Mouse (Mus musculus): Measurements from ENCODE around the gene Cd4.
"Not testable (repeated sequence)": the region's sequence is repeated elsewhere in the genome, so short reads cannot be mapped to it uniquely, and the experiment has no call there.

The Cd4 gene

DNA sequence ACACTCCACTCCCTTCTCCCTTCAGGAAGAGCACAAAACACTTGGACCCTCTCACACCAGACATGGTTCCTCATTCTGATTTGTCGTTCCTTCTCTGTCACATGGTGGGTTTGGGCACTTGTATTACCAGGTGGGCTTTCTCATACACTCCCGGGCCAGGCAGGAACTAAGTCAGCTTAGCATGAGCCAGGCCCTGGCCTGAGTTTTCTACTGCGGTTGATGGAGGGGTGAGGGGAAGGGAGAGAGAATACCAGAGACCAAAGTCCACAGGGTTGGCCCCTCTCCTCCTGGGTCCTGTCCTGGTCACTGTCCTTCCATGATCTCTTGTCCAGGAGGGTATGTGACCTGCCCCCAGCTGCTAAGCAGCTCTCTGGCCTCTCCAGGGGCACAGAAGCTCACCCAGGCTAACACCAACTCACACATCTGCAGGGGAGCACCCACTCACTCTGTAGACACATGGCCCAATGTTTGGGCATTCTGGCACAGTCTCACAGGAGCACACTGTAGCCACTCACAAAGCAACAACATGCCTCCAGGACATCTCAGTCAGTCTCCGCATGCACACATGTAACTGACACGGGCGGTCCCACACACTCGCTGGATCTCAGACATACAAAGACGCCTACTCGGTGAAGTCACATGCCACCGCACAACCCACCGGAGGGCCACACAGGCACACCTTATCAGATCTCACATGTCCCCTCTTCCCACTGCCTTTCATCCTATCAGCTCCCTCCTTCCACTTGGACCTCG is 28.1 kb upstream of the Cd4 start:
- ATAC-seq (ENCODE audit: insufficient number of reproducible peaks, low FRiP score, low TSS enrichment): no peak

DNA sequence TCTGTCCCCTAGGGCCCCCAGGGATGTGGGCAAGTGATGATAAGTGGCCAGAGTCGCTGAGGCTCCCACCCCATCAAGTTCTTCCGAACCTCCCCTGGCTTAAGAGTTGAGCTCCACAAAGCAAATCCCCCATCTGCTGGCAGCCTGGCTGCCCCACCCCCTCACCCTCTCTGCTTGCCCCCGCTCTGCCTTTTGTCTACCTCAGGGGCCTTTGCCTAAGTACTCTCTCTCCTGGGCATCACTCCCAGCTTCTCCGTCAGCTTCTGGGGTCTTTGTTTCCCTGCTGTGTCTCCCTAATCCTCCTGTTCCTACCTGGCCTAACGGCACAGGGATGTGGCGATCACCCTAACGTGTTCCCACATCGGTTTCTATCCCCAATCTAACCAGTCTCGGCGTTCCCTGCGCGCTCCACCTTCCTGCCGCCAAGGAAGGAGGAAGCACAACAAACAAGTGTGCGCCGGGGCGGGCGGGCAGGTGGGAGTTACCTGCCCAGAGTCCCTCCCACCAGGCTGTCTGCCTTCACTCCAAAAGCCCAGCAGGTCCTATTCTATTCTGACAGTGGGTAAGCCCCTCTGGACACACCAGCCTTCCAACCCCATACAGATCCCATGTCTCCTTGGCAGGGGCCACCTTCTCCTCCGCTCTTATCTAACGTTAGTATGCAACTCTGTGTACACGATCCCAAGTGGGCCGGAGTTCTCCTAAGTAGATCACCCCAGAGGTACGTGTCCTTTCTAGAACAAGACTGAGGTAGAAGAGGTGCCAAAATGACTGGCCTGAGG is 27.3 kb upstream of the Cd4 start:
- ATAC-seq (ENCODE audit: insufficient number of reproducible peaks, low FRiP score, low TSS enrichment): no peak

DNA sequence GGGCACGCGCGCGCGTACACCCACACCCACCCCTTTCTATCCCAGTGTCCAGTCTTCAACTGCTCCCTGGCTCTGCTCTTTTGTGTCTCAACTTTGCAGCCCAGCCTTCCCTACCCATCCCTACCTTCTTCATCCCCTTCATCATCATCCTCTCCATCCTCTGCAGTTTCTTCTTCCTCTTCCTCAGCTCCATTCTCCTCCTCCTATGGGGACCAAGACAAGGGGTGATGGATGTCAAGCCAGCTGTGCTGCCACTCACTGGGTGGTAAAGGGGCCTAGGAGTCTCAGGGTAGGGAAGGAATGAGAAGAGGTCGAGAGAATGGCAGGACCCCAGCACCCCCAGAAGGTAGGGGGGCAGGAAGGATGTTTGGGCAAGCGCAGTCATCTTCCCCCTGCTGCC is 26.5 kb upstream of the Cd4 start:
- ATAC-seq (ENCODE audit: insufficient number of reproducible peaks, low FRiP score, low TSS enrichment): no peak

DNA sequence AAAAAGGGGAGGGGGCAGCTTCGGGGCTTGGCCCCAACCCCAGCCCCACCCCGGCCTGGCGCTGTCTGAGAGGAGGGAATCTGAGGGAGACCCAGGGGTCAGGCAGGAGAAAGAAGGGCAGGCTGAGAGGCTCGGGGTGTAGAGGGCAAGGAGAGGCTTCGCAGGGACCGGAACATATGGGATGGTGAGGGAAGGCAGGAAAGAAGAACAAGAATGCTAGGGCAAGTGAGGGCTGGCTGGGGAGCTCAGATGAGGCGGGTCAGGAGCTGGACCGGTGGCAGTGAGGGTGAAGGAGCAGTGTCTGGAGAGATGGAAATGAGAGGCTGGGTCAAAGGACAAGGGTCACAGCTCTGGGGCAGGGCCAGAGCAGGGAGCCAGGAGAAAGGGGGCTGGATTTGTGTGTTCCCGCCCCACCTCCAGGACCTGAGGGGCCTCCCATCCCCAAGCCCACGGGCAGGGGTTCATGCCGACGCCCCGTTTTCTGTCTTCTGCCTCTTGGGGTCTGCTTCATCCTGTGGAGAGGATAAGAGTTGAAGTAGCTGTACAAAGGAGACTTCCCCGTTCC is 25.8 kb upstream of the Cd4 start:
- ATAC-seq (ENCODE audit: insufficient number of reproducible peaks, low FRiP score, low TSS enrichment): no peak

DNA sequence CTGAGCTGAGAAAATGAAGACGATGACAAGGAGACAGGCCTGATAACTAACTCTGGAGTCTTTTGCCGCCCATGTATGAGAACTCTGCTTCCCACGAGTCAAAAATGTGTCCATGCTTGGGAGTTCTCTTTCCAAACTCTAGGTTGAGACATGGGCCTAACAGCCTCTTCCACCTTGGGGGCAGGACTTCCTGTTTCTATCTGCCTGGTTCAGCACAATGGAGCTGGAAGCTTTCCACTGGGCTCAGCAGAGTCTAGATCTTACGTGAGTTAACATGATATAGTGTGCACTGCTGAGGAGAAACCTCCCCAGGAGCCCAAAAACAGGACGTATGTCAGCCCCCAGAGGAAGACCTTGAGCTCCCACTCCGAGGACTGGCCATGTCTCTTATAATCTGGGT is 25.2 kb upstream of the Cd4 start:
- ATAC-seq (ENCODE audit: insufficient number of reproducible peaks, low FRiP score, low TSS enrichment): no peak

DNA sequence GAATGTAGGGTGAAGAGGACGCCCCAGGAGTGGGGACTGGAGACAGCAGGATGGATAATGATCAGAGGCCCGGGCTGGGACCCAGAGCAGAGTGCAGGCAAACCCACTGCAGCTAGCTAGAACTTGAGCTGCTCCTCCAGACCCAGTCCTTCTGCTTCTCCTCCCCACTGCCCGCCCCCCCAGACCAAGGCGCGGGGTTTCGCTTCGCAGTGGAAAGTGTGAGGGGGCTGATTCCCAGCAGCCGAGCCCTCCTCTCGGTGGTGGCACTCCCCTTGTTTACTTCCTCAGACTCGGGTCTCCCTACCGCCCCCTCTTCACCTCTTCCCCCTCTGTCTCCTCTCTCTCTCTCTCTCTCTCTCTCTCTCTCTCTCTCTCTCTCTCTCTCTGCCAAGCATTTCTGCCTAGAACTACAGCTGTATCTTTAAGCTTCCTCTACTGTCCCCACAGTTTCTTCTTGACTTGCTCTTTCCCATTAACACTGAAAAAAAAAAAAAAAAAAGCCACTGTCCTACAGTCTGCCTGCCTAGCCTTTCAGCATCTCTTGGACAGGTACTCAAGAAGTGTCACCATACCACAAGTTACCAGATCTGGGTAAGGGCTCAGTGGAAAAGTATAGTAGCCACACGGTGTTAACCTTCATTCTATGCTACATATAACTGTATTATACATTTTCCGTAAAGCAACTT is 23.7 kb upstream of the Cd4 start, which contains the start of gene Lag3:
Gene Lag3 (minus strand): TSS at position 173 of the 686 bp plus-strand sequence.
- no peak for ATAC-seq (ENCODE audit: insufficient number of reproducible peaks, low FRiP score, low TSS enrichment)

DNA sequence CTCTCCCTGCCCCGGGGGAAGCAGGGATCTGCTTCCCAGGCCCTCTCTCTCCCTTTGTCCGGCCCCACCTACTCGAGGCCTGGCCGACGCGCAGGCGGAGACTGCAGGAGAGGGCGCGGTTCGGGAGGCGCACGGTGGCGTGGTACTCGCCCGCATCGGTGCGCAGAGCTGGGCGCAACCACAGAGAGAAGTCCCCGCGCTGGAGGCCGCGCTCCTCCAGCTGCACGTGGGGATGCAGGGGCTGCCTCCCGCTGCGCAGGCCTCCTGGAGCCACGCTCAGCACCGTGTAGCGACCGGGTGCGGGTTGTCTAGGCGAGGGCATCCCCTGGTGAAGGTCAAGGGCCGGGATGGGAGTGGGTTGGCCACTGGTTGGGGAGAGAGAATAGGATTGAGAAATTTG is 22.0 kb upstream of the Cd4 start:
- no peak for ATAC-seq (ENCODE audit: insufficient number of reproducible peaks, low FRiP score, low TSS enrichment)

DNA sequence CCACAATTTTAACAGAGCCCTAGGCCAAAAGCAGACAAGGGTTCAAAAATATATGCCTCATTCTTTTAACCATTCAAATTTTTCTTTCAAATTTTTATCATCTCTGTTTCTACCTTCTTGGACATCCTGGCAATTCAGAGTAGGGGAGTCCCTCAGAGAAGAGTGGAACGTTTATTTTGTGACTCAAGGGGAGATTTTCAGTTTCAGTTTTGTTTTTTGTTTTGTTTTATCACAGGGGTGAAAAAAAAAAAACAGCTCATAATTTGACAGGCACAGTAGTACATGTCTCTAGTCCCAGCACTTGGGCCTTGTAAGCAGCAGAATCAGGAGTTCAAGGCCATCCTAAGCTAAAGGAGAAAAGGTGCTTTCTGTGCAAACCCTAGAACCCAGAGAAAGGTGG is 19.7 kb upstream of the Cd4 start:
- ATAC-seq (ENCODE audit: insufficient number of reproducible peaks, low FRiP score, low TSS enrichment): no peak

DNA sequence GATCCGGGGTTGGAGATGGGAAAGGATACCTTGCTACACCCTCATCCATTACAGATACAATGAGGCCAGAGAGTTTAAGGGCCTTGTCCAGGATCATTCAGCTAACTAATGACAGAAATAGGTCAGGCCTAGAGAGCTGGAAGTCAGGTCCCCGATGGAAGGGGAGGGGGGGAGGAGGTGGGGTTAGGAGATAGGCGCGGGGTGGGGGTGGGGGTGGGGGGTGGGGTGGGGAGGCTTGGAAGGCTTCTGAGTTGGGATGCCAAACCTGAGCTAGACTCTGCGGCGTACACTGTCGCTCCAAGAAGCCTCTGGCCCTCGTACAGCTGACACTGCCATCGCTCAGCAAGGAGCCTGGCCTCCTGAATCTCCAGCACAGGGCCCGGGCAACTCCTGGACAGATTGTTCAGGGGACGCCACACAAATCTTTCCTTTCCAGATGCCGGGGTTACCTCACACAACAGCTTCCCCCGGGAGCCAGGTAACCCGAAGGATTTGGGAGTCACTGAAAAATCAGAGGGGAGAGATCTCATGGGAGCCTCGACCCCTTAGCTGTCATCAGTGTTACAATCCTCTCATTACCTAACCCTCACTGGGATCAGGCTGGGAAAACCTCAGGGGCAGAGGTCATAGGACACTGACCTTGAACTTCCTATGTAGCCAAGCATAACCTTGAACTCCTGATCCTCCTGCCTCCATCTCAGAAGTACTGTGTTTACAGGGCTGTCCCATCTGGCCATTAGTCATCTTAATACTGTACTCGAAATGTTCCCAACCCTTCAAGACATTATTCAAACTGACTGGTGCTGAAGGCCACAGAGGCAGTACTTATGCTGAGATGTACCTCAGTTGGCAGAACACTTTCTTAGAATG is 17.2 kb upstream of the Cd4 start:
- ATAC-seq (ENCODE audit: insufficient number of reproducible peaks, low FRiP score, low TSS enrichment): no peak

DNA sequence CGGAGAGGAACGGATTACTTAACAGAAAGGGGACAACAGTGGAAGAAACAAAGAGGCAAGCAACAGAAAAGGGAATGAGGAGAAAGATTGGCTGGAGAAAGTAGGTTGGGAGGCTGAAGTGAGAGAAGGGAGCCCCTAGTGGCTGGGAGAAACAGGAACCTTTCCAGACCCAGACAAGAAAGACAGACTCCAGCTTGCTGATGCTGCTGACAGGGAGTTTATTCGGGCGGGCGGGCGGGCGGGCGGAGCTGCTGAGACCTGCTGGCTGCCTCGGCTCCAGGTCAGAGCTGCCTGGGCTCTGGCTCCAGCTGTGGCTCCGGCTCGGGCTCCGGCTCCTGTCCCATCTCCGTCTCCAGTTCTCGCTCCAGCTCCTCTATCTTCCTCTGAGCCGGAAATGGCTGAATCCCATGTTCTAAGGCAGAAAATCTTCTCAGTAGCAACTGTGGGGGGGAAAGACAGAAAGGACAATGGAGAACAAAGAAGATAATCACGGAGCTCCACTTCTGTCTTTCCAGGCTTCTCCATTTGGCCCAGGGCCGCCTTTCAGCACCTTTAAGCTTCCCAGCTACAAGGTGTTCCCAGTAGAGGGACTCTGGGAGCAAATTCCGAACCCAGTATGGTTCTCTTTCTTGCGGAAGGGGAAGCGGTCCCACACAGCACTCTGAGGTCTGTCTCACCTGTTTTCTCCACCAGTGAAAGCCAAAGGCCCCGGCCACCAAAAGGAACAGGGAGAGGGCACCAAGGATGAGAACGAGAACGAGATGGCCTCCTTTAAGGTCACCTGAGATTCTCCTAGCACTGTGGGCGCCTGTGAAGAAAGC is 16.4 kb upstream of the Cd4 start:
- peak; percentile 56 for ATAC-seq (ENCODE audit: insufficient number of reproducible peaks, low FRiP score, low TSS enrichment)

DNA sequence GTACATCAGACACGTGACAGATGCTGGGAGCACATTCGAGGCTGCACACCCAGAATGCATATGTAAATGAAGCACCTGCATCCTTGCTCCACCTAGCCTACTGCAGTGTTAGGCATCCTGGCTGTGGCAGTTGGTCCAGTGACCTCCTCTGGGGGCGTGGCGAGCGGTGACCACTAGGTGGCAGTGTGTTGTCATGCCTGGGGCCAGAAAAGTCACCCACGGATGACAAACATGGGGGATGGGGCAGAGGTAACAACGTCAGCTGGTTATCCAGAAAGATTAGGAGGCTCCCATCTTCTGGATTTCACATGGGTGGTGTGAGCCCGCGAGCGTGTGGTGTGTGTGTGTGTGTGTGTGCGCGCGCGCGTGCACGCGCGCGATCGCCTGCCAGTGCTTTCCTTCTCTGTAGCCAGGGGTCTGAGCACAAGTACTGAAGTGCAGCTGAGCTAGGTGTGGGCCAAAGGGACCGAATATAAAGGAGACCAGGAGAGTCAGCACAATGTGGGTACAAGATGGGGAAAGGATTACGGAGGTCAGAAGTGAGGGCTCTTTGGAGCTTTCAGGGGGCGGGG is 15.6 kb upstream of the Cd4 start:
- ATAC-seq (ENCODE audit: insufficient number of reproducible peaks, low FRiP score, low TSS enrichment): peak; percentile 85

DNA sequence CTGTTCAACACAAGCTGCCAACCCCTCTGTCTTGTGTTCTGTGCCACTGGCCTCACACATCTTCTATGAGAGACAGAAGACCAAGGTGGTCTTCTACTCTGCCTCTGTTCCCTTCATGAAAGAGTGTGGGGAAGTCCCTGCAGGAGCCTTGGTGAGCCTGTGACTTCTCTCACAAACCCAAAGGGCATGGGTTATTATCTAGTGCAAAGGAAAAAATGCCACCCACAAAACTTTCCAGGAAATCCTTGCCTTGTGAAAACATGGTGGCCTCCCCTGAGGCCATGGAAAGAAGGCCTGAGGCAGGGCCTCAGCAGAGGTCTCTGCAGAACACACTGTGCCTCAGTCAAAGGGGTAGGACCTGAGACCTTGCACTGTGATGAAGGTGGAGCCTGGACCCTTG is 13.8 kb upstream of the Cd4 start:
- ATAC-seq (ENCODE audit: insufficient number of reproducible peaks, low FRiP score, low TSS enrichment): no peak

DNA sequence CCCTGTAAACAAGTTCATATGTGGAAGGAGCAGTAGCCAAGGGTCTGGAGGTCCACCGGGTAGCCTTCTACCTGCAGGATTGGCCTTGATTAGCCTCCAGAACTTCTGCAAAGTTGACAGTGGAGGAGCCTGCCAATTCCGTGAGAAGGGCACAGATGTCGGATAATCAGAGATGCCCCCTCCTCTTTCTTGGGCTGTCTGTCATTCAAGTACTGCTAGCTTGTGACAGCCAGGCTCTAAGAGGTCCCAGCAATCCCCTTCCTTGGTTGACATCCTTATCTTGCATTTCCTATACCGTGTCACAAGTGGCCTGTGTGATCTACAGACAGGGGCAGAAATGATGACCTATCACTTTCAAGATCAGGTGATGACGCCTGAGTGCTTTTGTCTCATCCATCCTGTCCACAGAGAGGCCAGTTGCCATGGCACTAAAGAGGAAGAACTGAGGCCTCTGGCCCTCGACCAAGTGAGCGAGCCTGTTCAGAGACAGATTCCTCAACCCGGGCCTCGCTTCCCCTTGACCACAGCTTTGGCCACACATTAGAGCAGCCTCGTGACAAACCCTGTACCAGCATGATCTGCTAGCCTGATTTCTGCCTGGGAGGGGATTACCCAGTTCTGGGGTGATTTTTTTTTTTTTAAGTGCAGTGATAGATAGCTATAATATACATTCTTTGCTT is 12.9 kb upstream of the Cd4 start:
- no peak for ATAC-seq (ENCODE audit: insufficient number of reproducible peaks, low FRiP score, low TSS enrichment)

DNA sequence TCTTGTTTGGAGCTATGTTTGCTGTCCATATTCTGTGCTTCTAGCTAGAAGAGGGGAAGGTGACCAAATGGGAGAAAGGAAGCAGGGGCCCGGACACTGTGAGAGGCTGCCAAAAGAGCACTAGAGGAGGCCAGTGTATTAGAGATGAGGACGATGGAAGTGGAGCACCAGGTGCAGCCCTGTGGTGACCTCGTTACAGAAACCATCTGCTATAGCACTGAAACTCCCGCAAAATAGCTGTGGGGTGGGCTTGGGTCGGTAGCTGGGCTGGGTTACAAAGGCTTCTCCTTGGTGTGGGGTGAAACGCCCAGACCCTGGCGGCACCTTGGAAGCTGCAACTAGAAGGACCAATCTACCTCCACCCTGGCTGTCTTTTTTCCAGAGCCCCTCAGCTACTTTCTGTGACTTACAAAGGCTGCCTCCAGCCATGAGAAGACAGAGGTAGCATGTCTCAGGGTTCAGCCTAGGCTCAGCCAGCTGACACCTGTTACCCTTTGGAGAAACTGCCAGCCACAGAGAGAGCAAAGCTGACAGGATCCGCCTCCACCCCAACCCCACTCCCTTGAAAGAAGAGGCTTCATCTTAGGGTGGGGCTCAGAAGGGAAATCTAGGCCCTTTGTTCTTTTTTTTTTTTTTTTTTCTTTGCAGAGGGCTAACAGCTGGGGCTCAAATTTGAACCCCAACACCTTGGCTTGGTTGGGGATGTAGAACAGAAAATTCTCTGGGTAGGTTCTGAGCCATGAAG is 12.2 kb upstream of the Cd4 start:
- ATAC-seq (ENCODE audit: insufficient number of reproducible peaks, low FRiP score, low TSS enrichment): no peak

DNA sequence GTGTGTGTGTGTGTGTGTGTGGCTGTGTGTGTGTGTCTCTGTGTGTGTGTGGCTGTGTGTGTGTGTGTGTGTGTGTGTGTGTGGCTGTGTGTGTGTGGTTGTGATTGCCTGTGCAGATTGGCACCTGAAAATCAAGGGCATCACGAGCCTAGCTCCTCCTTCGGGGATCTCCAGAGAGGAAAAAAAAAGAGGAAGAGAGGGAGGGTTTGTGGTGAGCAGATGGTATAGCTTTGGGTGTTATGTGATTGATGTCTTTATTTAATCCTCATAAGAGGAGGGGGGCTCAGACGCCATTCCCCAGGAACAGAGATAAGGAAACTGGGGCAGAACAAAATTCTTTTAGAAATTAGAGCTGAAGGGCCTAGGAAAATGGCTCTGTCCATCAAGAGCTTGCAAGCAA is 10.3 kb upstream of the Cd4 start:
- no peak for ATAC-seq (ENCODE audit: insufficient number of reproducible peaks, low FRiP score, low TSS enrichment)

DNA sequence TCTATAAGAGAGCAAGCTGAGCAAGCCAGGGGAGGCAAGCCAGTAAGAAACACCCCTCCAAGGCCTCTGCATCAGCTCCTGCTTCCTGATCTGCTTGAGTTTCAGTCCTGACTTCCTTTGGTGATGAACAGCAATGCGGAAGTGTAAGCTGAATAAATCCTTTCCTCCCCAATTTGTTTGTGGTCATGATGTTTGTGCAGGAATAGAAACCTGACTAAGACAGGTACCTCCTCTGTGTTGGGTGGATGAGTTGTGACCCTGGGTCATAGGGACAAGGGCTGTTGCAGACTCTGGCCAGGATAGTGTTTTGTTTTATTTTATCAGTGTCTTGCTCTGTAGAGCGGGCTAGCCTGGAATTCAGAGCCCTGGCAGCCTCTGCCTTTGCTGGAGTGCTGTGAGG is 6.1 kb upstream of the Cd4 start:
- not testable (repeated sequence) for ATAC-seq (ENCODE audit: insufficient number of reproducible peaks, low FRiP score, low TSS enrichment)

DNA sequence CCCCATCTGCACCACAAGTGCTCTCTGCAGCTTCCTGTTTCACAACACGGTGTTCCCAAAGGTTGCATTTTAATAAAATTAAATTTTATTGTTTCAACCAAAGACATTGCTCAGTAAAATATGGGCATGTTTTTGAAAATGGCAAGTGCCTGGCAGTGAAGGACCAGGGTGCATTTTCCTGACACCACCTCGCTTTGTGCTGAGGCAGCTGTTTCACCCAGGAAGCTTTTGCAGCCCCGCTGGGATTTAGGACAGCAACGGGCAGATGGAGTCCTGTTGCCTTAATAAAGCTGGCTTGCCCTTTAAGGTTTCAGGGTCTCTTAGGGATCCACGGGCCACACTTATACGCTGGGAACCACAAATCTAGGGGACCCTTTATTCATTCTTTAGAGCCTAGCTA is 3.0 kb upstream of the Cd4 start:
- ATAC-seq (ENCODE audit: insufficient number of reproducible peaks, low FRiP score, low TSS enrichment): no peak
